Mouse (Mus musculus): ENCODE measurements around the gene Spata31d1d.
A peak's percentile ranks its signal among the peaks of the same experiment; 100 is the strongest.
"Not testable (repeated sequence)": the region's sequence is repeated elsewhere in the genome, so short reads cannot be mapped to it uniquely, and the experiment has no call there.

Gene Spata31d1d

GRCm38 (mm10) chr13:59731652-59732051, at the start of gene Spata31d1d:
Spata31d1d (minus strand) TSS chr13:59731752.
- DNase-seq: no peak

GRCm38 (mm10) chr13:59779744-59780264, 48.3 kb upstream of the Spata31d1d start:
- DNase-seq: not testable (repeated sequence)

DNA sequence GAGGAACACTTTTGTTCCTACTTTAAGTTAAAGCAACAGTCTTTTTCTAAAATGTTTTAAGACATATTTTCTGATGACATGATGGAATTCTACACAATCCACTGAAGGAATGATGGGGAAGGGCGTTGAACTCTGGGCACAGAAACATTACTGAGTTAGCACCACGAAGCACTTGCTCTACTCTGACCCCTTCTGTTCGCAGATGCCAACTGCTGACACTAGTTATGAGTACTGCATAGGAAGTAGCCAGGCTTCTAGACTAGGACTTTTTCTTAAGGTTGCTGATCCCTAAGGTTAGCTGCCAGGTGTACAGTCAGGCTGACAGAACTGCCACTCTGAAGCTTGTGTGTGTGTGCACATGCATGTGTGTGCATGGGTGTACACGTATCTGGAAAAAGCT, 47.7 kb upstream of the Spata31d1d start:
- no peak for DNase-seq

GRCm38 (mm10) chr13:59775168-59775567, 43.6 kb upstream of the Spata31d1d start:
- no peak for DNase-seq

GRCm38 (mm10) chr13:59771257-59771656, 39.7 kb upstream of the Spata31d1d start:
- peak; percentile 67 for DNase-seq

DNA sequence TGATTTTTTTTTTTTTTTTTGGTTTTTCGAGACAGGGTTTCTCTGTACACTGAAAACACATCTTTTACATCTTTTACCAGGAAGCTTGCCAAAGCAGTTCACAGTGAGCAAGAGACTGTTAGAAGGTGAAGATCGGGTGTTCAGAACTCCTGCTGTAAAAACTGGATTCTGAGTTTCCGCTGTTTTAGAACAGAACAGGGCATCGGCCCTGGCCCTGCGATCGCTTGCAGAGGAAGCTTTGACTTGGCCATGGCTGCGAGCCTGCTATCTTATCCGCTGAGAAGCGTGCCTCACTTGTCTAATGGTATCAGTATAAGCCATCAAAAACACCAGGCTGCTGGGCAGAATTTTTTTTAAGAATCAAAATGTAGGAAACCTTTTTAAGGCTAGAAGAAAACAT, 39.3 kb upstream of the Spata31d1d start:
- DNase-seq: no peak

DNA sequence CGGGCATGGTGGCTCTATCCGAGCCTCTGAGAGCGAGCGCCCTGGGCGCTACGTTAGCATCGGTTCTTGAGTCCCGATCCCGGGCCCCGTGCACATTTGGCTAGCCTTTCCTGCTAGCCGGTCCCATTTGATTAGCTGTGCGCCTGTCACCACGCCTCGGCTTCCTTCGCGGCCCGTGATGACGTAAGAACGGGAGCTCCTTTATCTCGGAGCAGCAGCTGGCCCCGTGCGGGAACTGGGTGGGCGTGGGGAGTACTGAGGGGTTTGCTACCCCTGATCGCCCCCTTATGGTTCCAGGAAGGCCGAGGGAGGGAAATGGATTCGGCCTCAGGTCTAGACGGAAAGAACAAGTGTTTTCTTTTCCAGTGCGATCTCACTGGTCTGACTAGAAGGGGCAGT, 38.6 kb upstream of the Spata31d1d start:
- DNase-seq: peak; percentile 83

DNA sequence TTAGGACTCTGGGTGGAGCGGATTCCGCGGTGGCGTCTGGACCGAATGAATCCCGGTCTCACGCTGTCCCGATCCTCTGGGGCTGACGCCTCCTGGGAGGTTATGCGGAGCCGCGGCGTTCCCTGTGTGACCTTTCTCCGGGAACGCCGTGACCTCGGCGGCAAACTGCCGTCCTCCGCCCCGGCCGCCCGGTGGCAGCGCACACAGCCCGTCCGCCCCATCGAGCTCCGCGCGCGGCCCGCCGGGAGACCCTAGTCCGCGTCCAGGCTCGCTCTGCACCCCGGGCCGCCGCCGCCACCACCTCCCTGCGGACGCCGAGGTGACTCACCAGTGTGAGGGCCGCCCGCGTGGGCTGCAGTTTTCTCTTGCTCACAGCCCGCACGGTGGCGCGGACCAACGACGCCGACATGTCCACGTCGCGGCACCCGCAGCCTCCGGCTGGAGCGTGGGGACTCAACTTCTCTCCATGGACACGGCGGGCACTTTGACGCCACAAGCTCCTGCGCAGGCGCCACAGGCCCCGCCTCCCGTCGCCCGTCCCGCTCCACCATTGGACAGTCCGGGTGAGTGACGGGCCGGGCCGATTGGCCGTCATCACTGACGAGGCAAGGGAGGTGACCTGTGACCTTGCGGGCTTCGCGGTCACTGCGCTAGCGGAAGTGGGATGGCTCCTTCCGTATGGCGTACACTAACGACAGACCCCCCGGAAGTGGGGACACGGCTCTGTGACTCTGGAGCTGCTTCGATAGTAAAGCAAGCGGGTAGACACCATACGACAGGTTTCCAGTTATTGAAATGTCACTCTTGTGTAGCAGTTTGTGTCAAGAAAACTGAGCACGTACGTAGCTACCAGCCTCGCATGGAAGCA, 38.0 kb upstream of the Spata31d1d start, which contains the start of gene Isca1:
Gene Isca1, minus strand, starts transcription at position 515 of the 868 bp plus-strand sequence.
- peak; percentile 100 for DNase-seq

- no peak for DNase-seq
Measured at GRCm38 (mm10) chr13:59768531-59768930, 37.0 kb upstream of the Spata31d1d start.

DNA sequence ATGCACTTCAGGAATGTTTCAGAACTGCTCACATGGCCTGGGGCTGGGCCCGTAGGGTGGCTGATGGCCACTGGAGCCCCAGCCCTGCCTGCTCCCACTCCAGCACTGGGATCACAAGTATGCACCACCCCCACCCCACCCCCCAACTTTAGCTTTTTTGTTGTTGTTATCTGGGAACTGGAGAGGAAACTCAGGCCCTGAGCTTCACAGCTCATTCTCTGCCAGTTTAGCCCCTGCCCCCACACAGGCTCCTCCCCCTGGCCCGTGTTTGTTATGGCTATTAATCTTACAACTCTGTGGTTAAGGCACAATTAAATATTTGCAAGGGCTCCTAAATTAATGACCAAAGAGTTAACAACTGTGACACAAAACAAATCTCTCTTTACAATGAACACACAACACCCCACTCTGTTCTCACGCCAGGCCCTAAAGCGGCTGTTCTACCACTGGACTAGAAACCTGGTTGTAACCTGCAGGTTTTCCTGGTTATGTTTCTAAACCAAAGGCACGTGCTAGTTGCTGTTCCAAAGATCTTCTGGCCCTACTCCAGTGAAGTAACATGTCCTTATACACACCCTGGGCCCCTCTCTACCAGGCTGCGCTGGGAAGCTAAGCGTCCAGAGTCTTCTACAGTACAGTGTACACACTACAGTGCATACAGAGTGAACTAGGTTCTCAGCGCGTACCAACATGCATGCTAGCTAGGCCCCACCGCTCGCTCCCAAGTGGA, 35.4 kb upstream of the Spata31d1d start:
- no peak for DNase-seq

GRCm38 (mm10) chr13:59762791-59763190, 31.2 kb upstream of the Spata31d1d start:
- no peak for DNase-seq

DNA sequence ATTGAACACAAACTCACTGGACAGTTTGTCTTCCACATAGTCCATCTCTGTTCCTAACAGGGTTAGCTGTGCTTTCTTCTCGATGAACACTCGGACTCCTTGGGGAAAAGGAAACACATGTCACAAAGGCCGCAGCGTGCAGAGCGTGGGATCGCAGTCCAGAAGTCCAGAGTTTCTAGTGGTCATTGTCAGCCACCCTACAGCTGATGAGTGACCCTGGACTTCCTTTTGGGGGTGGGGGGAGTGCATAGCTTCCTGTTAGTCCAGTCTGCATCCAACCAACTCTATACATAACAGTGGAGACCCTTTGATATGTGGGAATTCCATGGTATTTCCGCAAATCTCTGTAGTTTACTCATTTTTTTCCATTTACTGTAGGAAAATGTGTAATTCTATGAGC, 25.4 kb upstream of the Spata31d1d start:
- DNase-seq: no peak

DNA sequence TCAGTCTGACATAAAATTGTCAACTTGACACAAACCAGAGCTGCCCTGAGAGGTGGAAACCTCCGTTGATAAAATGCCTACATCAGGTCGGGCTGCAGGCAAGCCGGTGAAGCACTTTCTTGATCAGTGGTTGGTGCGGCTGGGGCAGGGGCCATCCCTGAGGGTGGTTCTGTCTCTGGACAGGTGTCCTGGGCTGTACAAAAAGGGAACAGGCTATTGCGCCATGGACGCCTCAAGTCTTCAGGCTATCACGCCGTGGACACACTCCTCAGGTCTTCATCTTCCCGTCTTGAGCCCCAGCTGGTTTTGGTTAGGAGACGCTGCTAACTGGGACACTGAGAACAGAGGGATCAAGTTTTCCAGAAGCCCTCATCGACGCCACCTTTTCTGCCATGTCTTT, 18.8 kb upstream of the Spata31d1d start:
- no peak for DNase-seq

- DNase-seq: no peak
Measured at GRCm38 (mm10) chr13:59746711-59747110, 15.2 kb upstream of the Spata31d1d start, which contains the start of gene 1700014D04Rik. 1700014D04Rik (minus strand) TSS chr13:59746752.

GRCm38 (mm10) chr13:59746164-59746563, 14.6 kb upstream of the Spata31d1d start:
- no peak for DNase-seq

DNA sequence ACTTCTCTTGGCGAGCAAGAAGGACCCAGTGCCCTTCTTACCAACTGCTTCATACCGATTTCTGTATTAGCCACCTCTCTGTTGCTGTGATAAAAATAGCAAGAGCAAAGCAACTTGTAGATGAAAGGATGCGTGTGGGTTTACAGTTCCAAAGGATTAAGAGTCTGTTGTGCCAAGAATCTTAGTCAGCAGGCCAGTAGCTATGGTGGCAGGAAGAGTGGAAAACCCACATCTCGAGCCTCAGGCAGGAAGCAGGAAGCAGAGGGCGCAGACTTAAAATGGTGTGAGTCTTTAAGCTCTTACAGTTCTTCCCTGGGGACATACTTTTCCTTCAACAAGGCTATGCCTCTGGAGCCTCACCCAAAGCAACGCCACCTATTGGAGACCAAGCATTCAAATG, 13.9 kb upstream of the Spata31d1d start:
- no peak for DNase-seq

- no peak for DNase-seq
Measured at GRCm38 (mm10) chr13:59741697-59742096, 10.1 kb upstream of the Spata31d1d start.

DNA sequence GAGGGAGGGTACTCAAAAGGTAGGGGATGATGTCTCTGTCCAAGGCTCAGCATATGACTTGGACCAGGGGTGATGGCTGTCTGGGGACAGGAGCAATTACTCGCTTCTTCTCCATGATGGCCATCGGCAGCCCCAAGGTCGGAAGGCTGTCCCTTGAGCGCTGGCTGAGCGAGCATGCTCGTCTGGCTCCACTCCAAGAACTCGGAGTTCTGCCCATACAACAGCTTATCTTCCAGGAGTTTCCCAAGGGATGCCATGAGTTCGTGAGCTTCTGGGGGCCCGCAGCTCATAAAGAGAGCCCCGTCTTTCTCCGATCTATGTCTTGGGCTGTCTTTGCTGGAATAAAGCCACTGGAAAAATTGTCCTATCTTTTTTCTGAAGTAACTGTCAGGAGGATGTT, 9.5 kb upstream of the Spata31d1d start:
- DNase-seq: no peak

- no peak for DNase-seq
Measured at GRCm38 (mm10) chr13:59739397-59739796, 7.8 kb upstream of the Spata31d1d start.

DNA sequence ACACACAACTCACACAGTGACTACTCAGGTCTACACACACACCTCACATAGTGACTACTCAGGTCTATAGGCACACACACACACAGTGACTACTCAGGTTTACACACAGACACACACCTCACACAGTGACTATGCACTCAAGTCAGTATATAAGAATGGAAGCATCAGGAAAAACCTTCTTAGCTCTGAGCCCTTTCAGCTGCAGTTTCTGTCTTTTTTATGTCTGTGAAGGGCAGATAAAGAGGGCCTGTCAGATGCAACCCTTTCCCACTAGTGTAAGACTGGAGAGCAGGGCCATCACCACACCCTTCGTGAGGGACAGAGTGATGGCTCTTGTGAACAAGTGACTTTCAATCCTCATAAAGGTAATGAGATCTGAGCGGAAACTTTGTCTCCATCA, 6.9 kb upstream of the Spata31d1d start:
- no peak for DNase-seq

DNA sequence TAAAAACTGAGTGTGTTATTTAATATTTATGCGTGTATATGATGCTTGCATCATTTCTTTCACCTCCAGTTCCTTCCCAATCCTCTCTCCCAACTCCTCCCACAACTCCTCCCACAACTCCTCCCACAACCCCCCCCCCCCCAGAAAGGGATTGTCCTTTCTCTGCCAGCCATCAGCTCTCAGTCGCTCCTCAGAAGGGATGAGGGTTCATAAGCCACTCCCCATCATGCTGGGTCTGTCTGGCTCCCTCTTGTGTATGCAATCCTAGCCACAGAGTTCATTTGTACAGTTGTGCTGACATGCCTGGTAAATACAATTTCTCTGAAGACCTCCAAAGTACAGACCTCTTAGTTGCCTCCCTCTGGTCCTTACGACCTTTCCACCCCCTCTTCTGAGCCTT, 3.6 kb upstream of the Spata31d1d start:
- DNase-seq: no peak

DNA sequence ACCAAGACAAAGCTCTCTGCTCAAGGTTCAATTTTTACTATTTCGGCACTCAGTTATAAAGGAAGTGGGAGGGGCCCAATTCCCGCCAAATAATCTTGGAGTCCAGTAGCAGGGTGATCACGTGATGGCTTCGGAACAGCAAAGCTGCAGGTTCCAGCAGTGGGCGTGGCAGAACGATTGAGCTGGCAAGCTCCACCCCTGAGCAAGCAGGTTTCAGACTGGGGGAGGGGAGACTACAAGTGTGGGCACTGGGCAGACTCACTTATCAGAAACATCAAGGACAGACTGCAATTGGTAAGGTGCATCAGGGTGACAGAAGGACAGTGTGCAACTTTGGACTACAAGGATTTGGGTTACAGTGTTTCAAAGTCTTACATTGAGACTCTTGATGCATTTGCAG, 2.8 kb upstream of the Spata31d1d start:
- not testable (repeated sequence) for DNase-seq

DNA sequence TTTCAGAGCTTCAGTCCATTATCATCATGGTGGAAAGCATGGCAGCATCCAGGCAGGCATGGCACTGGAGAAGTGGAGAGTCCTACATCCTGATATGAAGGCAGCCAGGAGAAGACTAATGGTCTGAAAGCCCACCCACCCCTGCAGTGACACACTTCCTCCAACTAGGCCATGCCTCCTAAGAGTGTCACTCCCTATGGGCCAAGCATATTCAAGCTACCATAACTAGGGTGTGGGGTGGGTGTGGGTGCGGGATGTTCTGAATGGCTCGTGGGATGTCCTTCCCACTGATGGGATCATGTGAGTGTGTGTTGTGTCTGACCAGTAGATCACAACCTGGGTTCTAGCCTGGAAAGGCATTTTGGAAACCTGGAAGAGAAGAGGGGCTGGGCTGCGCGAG, 2.4 kb upstream of the Spata31d1d start:
- DNase-seq: no peak

Measured in right cerebral cortex, postnatal 4 days (tissue).